In the genomic region with DNA sequence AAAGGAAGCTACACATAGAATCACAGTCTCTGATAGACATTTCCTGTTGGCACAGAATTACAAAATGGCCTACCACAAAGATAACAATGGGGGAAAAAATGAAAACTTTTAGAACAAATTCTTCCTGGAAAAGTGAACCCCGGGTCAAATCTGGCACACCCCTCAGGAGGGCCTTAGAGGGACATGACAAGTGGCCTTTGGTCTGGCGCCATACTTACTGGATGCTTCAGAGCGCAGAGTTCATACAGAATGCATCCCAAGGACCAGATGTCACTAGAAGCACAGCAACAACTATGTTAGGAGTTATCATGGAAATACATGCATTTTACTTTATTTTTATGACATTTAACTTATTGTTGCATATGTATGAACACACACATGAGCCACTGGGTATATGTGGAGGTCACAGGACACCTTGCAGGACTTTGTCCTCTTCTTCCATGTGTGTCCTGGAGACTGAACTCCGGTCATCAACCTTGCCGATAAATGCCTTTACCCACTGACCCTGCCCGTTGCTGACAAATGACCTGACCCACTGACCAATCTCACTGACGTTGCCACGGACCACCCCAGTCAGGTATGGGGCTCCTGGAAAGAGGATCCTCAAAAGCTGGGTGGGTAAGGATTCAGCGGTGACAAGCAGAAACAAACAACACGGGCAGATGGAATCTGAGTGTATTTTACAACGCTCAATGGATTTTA, we compare ENCODE assay signal across 17 mouse cellular contexts. TPM values are rescaled to one million over a fixed set of nuclear protein-coding genes. Genes with fewer than 3 reads are reported as not detected.
A peak's percentile ranks its signal among the peaks of the same experiment; 100 is the strongest.
DNase-seq lines count a peak whose midpoint lies in the region; ATAC-seq and TF ChIP-seq lines count a peak whose summit lies in the region.
"Had no signal": no experiment of that assay in that cellular context is flagged by ENCODE, and none has a peak within 500 bp of the region (broad histone marks: within the 10 kb centered on the region; RNA-seq: fewer than 3 reads in every experiment).

No protein-coding gene starts in this region.

- no peak for ATAC-seq in heart, embryonic 13.5 days (ENCODE audit: extremely low read depth, insufficient number of reproducible peaks, low FRiP score, low TSS enrichment)
- ATAC-seq in intestine, postnatal 0 days = peak; percentile 33; the same call in 1 of the 2 replicates
- ATAC-seq in intestine, embryonic 15.5 days = no peak
- peak; percentile 68 for ATAC-seq in liver, postnatal 0 days
- ATAC-seq: forebrain, embryonic 14.5 days had no signal

- 0 out of 2 replicates have a peak overlapping the region, but pooled peaks have one; percentile 13 for H3K27ac ChIP-seq in heart, embryonic 13.5 days (replicated peaks)
- no peak overlapping the region for H3K27ac ChIP-seq in intestine, postnatal 0 days (ENCODE audit: low read depth, low read length)
- H3K27ac ChIP-seq in intestine, embryonic 15.5 days = no peak overlapping the region
- H3K27ac ChIP-seq in liver, postnatal 0 days (ENCODE audit: low read depth) = peak overlapping the region; percentile 60; the same call in 1 of the 2 replicates
- H3K27ac ChIP-seq in small intestine, adult 2 months (ENCODE audit: insufficient read depth, low read depth, low read length) = peak overlapping the region; percentile 22; the same call in 1 of the 2 replicates
- H3K27ac ChIP-seq: embryonic facial prominence, embryonic 10.5 days; hindbrain, embryonic 15.5 days had no signal

- peaks cover 35% of the 10 kb centered on the region for H3K36me3 ChIP-seq in heart, embryonic 13.5 days
- H3K36me3 ChIP-seq in intestine, postnatal 0 days (ENCODE audit: control insufficient read depth, insufficient read depth) = peaks cover 6% of the 10 kb centered on the region; the same call in 1 of the 2 replicates
- H3K36me3 ChIP-seq in intestine, embryonic 15.5 days = no peaks in the 10 kb centered on the region
- no peaks in the 10 kb centered on the region for H3K36me3 ChIP-seq in liver, postnatal 0 days (replicated peaks; ENCODE audit: insufficient read depth, low read length)
- H3K36me3 ChIP-seq in small intestine, adult 2 months (ENCODE audit: control insufficient read depth, insufficient read depth, low read length) = peaks cover 15% of the 10 kb centered on the region

- no peak overlapping the region for H3K9ac ChIP-seq in heart, embryonic 13.5 days
- H3K9ac ChIP-seq in intestine, postnatal 0 days (ENCODE audit: low read depth, low read length) = no peak overlapping the region
- no peak overlapping the region for H3K9ac ChIP-seq in intestine, embryonic 15.5 days
- no peak overlapping the region for H3K9ac ChIP-seq in liver, postnatal 0 days (replicated peaks)
- H3K9ac ChIP-seq: hindbrain, embryonic 15.5 days had no signal

- H3K4me1 ChIP-seq in heart, embryonic 13.5 days = peaks cover 3% of the 10 kb centered on the region; the same call in 1 of the 2 replicates
- no peaks in the 10 kb centered on the region; the same call in 1 of the 2 replicates for H3K4me1 ChIP-seq in intestine, postnatal 0 days (replicated peaks; ENCODE audit: control insufficient read depth, insufficient read depth, low read length)
- H3K4me1 ChIP-seq in intestine, embryonic 15.5 days (replicated peaks) = no peaks in the 10 kb centered on the region
- no peaks in the 10 kb centered on the region for H3K4me1 ChIP-seq in liver, postnatal 0 days (ENCODE audit: insufficient read depth)
- H3K4me1 ChIP-seq in small intestine, adult 2 months (ENCODE audit: control insufficient read depth, insufficient read depth, insufficient read length, low read length) = peaks cover 5% of the 10 kb centered on the region; the same call in 1 of the 2 replicates
- H3K4me1 ChIP-seq: embryonic facial prominence, embryonic 10.5 days; hindbrain, embryonic 15.5 days had no signal

- H3K27me3 ChIP-seq in heart, embryonic 13.5 days (replicated peaks) = no peaks in the 10 kb centered on the region
- H3K27me3 ChIP-seq in intestine, postnatal 0 days (replicated peaks; ENCODE audit: control insufficient read depth, insufficient read depth, low read length) = no peaks in the 10 kb centered on the region
- no peaks in the 10 kb centered on the region for H3K27me3 ChIP-seq in intestine, embryonic 15.5 days (replicated peaks)
- H3K27me3 ChIP-seq in liver, postnatal 0 days (ENCODE audit: insufficient read depth, low read length) = no peaks in the 10 kb centered on the region
- no peaks in the 10 kb centered on the region for H3K27me3 ChIP-seq in small intestine, adult 2 months (ENCODE audit: control insufficient read depth, insufficient read depth, low read length)
- H3K27me3 ChIP-seq: hindbrain, embryonic 15.5 days had no signal

- no peak for DNase-seq in heart, postnatal 14 days
- DNase-seq in liver, postnatal 0 days = no peak
- no peak for DNase-seq in liver
- no peak for DNase-seq in cerebellum, postnatal 10 days
- DNase-seq: cerebellum, adult 18-20 months; cerebellum, adult 9-11 months; gastrocnemius, postnatal 36 days; heart, adult 18-20 months had no signal

- intact Hi-C loops in heart, postnatal 14 days (cut with DNase I) = no loop called here

- no peaks in the 10 kb centered on the region for H3K9me3 ChIP-seq in heart, embryonic 13.5 days
- H3K9me3 ChIP-seq in intestine, postnatal 0 days (ENCODE audit: control insufficient read depth) = no peaks in the 10 kb centered on the region
- H3K9me3 ChIP-seq in intestine, embryonic 15.5 days = no peaks in the 10 kb centered on the region
- no peaks in the 10 kb centered on the region for H3K9me3 ChIP-seq in liver, postnatal 0 days (ENCODE audit: low read length)
- H3K9me3 ChIP-seq: embryonic facial prominence, embryonic 10.5 days; hindbrain, embryonic 15.5 days had no signal

- TF ChIP-seq CTCF in intestine, postnatal 0 days (IDR thresholded peaks at IDR 0.05; ENCODE audit: low read depth) = no peak
- TF ChIP-seq CTCF in liver, postnatal 0 days (IDR thresholded peaks at IDR 0.05; ENCODE audit: low read depth) = no peak
- TF ChIP-seq CTCF in small intestine, adult 2 months (IDR thresholded peaks at IDR 0.05; ENCODE audit: extremely low read depth, insufficient read length, insufficient replicate concordance, low read depth, low read length) = no peak

- no peak for TF ChIP-seq POLR2A in small intestine, adult 2 months (IDR thresholded peaks at IDR 0.05; ENCODE audit: low read depth, low read length)

- no peak overlapping the region for H3K4me2 ChIP-seq in heart, embryonic 13.5 days
- no peak overlapping the region for H3K4me2 ChIP-seq in intestine, postnatal 0 days (replicated peaks; ENCODE audit: low read depth)
- no peak overlapping the region for H3K4me2 ChIP-seq in intestine, embryonic 15.5 days (replicated peaks)
- H3K4me2 ChIP-seq in liver, postnatal 0 days (ENCODE audit: low read depth, low read length) = peak overlapping the region; percentile 11; the same call in 1 of the 2 replicates
- H3K4me2 ChIP-seq: hindbrain, embryonic 15.5 days had no signal

- 82% methylated on average over 11 of the region's 11 CpGs for WGBS in heart, embryonic 13.5 days
- 77% methylated on average over 11 of the region's 11 CpGs for WGBS in intestine, postnatal 0 days
- WGBS in intestine, embryonic 15.5 days = 84% methylated on average over 11 of the region's 11 CpGs
- WGBS in liver, postnatal 0 days (ENCODE audit: insufficient replicate concordance) = 77% methylated on average over 11 of the region's 11 CpGs
- WGBS in small intestine, adult 2 months = 43% methylated on average over 11 of the region's 11 CpGs

- TF ChIP-seq EP300 in liver, postnatal 0 days (IDR thresholded peaks at IDR 0.05; ENCODE audit: low read depth) = no peak

- H3K4me3 ChIP-seq in heart, embryonic 13.5 days = no peak overlapping the region
- no peak overlapping the region for H3K4me3 ChIP-seq in intestine, postnatal 0 days (ENCODE audit: low read depth, low read length)
- H3K4me3 ChIP-seq in intestine, embryonic 15.5 days (replicated peaks) = no peak overlapping the region
- H3K4me3 ChIP-seq in liver, postnatal 0 days (ENCODE audit: low read depth, low read length) = no peak overlapping the region
- no peak overlapping the region for H3K4me3 ChIP-seq in small intestine, adult 2 months (ENCODE audit: low read depth, low read length)
- H3K4me3 ChIP-seq: embryonic facial prominence, embryonic 10.5 days; hindbrain, embryonic 15.5 days had no signal

RNA-seq across cellular contexts. Expression of a gene that starts 16.4 kb away (rescaled TPM):
- polyA plus RNA-seq in heart, embryonic 13.5 days (2015; fragmentation: Nextera tagmentation; extraction: Ambion mirVana) = 4.6 and 4.9 TPM in 2 replicates
- 1 to 10 TPM; 1.9 to 2.2 TPM for total RNA-seq in heart, postnatal 14 days (2021)
- polyA plus RNA-seq in intestine, postnatal 0 days (2015; fragmentation: Nextera tagmentation; extraction: Ambion mirVana) = 5.2 and 5.5 TPM in 2 replicates
- 4.6 and 5.0 TPM in 2 replicates for polyA plus RNA-seq in intestine, embryonic 15.5 days (2015; fragmentation: Nextera tagmentation; extraction: Ambion mirVana)
- 0.96 and 1.2 TPM in 2 replicates for polyA plus RNA-seq in liver, postnatal 0 days (2015; fragmentation: Nextera tagmentation; extraction: Ambion mirVana)
- 1.6 and 3.2 TPM in 2 replicates for polyA plus RNA-seq in small intestine, adult 2 months (2012; rRNA removed)

RNA-seq across cellular contexts. Expression of a gene that starts 24.9 kb away (rescaled TPM):
- polyA plus RNA-seq in heart, embryonic 13.5 days (2015; fragmentation: Nextera tagmentation; extraction: Ambion mirVana) = 0.14 and 0.44 TPM in 2 replicates
- under 1 TPM in 1 of 2 experiments, not detected in 1; 0.29 TPM for total RNA-seq in heart, postnatal 14 days (2021)
- 0.14 and 0.21 TPM in 2 replicates for polyA plus RNA-seq in intestine, postnatal 0 days (2015; fragmentation: Nextera tagmentation; extraction: Ambion mirVana)
- 0.26 and 0.32 TPM in 2 replicates for polyA plus RNA-seq in intestine, embryonic 15.5 days (2015; fragmentation: Nextera tagmentation; extraction: Ambion mirVana)
- 0.12 and 0.26 TPM in 2 replicates for polyA plus RNA-seq in liver, postnatal 0 days (2015; fragmentation: Nextera tagmentation; extraction: Ambion mirVana)
- polyA plus RNA-seq in small intestine, adult 2 months (2012; rRNA removed) = not detected in 2 replicates
- total RNA-seq: ES-E14; heart, postnatal 25 days had no signal

RNA-seq across cellular contexts. Expression of a gene that starts 35.8 kb away (rescaled TPM):
- polyA plus RNA-seq in heart, embryonic 13.5 days (2015; fragmentation: Nextera tagmentation; extraction: Ambion mirVana) = 31.6 and 33.3 TPM in 2 replicates
- 1 to 10 TPM; 4.4 to 5.8 TPM for total RNA-seq in heart, postnatal 14 days (2021)
- 12.0 and 12.9 TPM in 2 replicates for polyA plus RNA-seq in intestine, postnatal 0 days (2015; fragmentation: Nextera tagmentation; extraction: Ambion mirVana)
- polyA plus RNA-seq in intestine, embryonic 15.5 days (2015; fragmentation: Nextera tagmentation; extraction: Ambion mirVana) = 34.0 and 40.7 TPM in 2 replicates
- polyA plus RNA-seq in liver, postnatal 0 days (2015; fragmentation: Nextera tagmentation; extraction: Ambion mirVana) = 9.4 and 10.0 TPM in 2 replicates
- polyA plus RNA-seq in small intestine, adult 2 months (2012; rRNA removed) = 1.0 and 2.1 TPM in 2 replicates

RNA-seq across cellular contexts. Expression of a gene that starts 42.8 kb away (rescaled TPM):
- polyA plus RNA-seq in heart, embryonic 13.5 days (2015; fragmentation: Nextera tagmentation; extraction: Ambion mirVana) = 22.6 and 23.4 TPM in 2 replicates
- total RNA-seq in heart, postnatal 14 days (2021) = 10 to 100 TPM; 27.6 to 28.9 TPM
- 21.7 and 24.0 TPM in 2 replicates for polyA plus RNA-seq in intestine, postnatal 0 days (2015; fragmentation: Nextera tagmentation; extraction: Ambion mirVana)
- 34.6 and 37.1 TPM in 2 replicates for polyA plus RNA-seq in intestine, embryonic 15.5 days (2015; fragmentation: Nextera tagmentation; extraction: Ambion mirVana)
- 10.4 and 10.6 TPM in 2 replicates for polyA plus RNA-seq in liver, postnatal 0 days (2015; fragmentation: Nextera tagmentation; extraction: Ambion mirVana)
- 3.0 and 6.5 TPM in 2 replicates for polyA plus RNA-seq in small intestine, adult 2 months (2012; rRNA removed)

Comparison
In these comparisons a context has a peak if more than half of its experiments do, and no peak if none do; other contexts are left out.
1. ATAC-seq: peak in intestine, postnatal 0 days (single experiment) and liver, postnatal 0 days (single experiment); none in heart, embryonic 13.5 days (single experiment) and intestine, embryonic 15.5 days (single experiment).
2. H3K27ac ChIP-seq: peak in heart, embryonic 13.5 days (single experiment), liver, postnatal 0 days (single experiment) and small intestine, adult 2 months (single experiment); none in intestine, postnatal 0 days (single experiment) and intestine, embryonic 15.5 days (single experiment).